Mouse (Mus musculus) lung, adult 2 months (tissue): ENCODE measurements around the gene Atp6v0b. TPM values are rescaled to one million over a fixed set of nuclear protein-coding genes. Genes with fewer than 3 reads are reported as not detected.

Source experiments
- DNase-seq: peaks from one replicate; pipeline ENCODE4 v3.0.0; 2022
- H3K4me1 ChIP-seq: fragments of 200-500 bp; 2 replicates; pipeline ENCODE4 v1.6.1; 2011; ENCODE audit warnings: low read length; ENCODE audit not compliant: control insufficient read depth, insufficient read depth
- H3K4me3 ChIP-seq: fragments of 200-500 bp; replicated peaks from 2 replicates; pipeline ENCODE3; 2011; ENCODE audit warnings: low read depth, mild to moderate bottlenecking, control low read depth, low read length; ENCODE audit errors: extremely low read depth
- CTCF ChIP-seq: fragments of 200-500 bp; IDR thresholded peaks from 2 replicates; pipeline ENCODE4 v1.5.1; 2011; ENCODE audit warnings: mild to moderate bottlenecking, low read length, control low read depth; ENCODE audit not compliant: insufficient read depth
- POLR2A ChIP-seq: fragments of 200-500 bp; IDR thresholded peaks from 2 replicates; pipeline ENCODE4 v1.6.1; 2011; ENCODE audit warnings: low read depth, mild to moderate bottlenecking, control low read depth, low read length, borderline replicate concordance; ENCODE audit errors: extremely low read depth
- WGBS: fragments of 180-500 bp; shearing (Covaris S2); methylation state at CpG from one replicate; pipeline ENCODE4 v1.1.7; 2018; 5-methylcytosine and 5-hydroxymethylcytosine counted together
- polyA plus RNA-seq: library from polyadenylated mRNA; depleted of rRNA; stranded (reverse); fragments of >200 nt; gene quantifications from 2 replicates; pipeline ENCODE4 v1.2.3, GENCODE M21; 2012

The Atp6v0b gene
- polyA plus RNA-seq, 1 experiment, result 484 TPM

DNA sequence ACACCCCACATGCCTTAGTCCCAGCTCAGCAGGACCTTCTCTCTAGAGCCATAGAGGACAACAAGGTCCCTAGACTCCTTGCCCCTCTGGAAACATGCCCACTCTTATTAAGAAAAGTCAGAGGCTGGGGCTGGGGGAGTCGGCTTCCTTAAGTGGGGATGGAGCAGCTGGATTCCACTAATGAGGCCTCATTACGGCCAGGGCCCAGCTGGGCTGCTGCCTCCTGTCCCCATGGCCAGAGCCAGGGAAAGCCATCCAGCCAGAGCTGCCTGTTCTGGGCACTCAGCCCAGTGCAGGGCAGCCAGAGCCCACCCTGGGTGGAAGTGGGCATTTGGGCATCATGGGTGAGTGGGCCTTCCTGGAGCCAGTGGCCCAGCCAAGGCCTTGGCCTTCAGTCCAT lies 40.1 kb downstream of the Atp6v0b start:
- DNase-seq, result no peak
- WGBS, result 44% methylated on average over 2 of the region's 2 CpGs
- Histone ChIP-seq H3K4me1 (no peaks in the 10 kb centered on the region), H3K4me3 (no peak overlapping the region)
- TF ChIP-seq CTCF, result no peak
- TF ChIP-seq POLR2A, result no peak

GRCm38 (mm10) chr4:117846261-117846660 lies 40.9 kb downstream of the Atp6v0b start:
- Histone ChIP-seq H3K4me1 (no peaks in the 10 kb centered on the region), H3K4me3 (no peak overlapping the region)
- no peak for DNase-seq
- WGBS, result 97% methylated on average over 4 of the region's 4 CpGs
- TF ChIP-seq CTCF, result no peak
- TF ChIP-seq POLR2A, result no peak

- no peak for TF ChIP-seq CTCF
- TF ChIP-seq POLR2A, result no peak
- Histone ChIP-seq H3K4me1 (peaks cover 3% of the 10 kb centered on the region; the same call in 1 of the 2 replicates), H3K4me3 (no peak overlapping the region)
- DNase-seq, result no peak
- WGBS, result 83% methylated on average over 11 of the region's 11 CpGs
Measured at GRCm38 (mm10) chr4:117845316-117845715, 41.8 kb downstream of the Atp6v0b start.

DNA sequence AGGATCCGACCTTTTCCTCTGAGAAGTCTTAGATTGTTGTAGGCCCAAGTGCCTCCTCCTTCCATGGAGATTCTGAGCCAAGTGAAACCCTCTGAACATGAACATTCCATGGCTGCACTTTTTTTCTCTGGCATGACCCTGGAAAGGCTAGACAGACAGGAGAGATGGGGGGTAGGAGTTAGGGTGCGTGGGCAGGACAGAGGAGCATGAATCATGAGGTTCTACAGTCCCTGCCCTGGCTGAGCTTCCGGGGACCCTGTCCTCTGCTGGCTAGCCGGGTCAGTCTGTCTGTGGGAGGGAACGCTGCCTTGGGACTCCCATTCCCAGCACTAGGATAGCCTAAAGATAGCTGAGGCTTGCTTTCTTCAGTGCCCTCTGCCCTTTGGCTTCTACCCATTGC lies 42.7 kb downstream of the Atp6v0b start:
- WGBS, result 73% methylated on average over 5 of the region's 5 CpGs
- no peak overlapping the region for H3K4me3 ChIP-seq
- DNase-seq, result no peak
- no peak for TF ChIP-seq CTCF
- TF ChIP-seq POLR2A, result no peak
- peaks cover 3% of the 10 kb centered on the region; the same call in 1 of the 2 replicates for H3K4me1 ChIP-seq

- no peak for DNase-seq
- TF ChIP-seq POLR2A (no peak), CTCF (no peak)
- WGBS, result 91% methylated on average over 5 of the region's 5 CpGs
- no peak overlapping the region for H3K4me3 ChIP-seq
- peaks cover 3% of the 10 kb centered on the region; the same call in 1 of the 2 replicates for H3K4me1 ChIP-seq
Measured at GRCm38 (mm10) chr4:117843101-117843500, 44.0 kb downstream of the Atp6v0b start.

GRCm38 (mm10) chr4:117841566-117841965 lies 45.6 kb downstream of the Atp6v0b start:
- Histone ChIP-seq H3K4me1 (peaks cover 8% of the 10 kb centered on the region), H3K4me3 (no peak overlapping the region)
- no peak for TF ChIP-seq CTCF
- TF ChIP-seq POLR2A, result no peak
- DNase-seq, result no peak
- 59% methylated on average over 3 of the region's 3 CpGs for WGBS

- H3K4me3 ChIP-seq, result no peak overlapping the region
- TF ChIP-seq POLR2A (no peak), CTCF (no peak)
- 76% methylated on average over 5 of the region's 5 CpGs for WGBS
- H3K4me1 ChIP-seq, result peaks cover 8% of the 10 kb centered on the region
- DNase-seq, result peak; percentile 24
Measured at GRCm38 (mm10) chr4:117840821-117841220, 46.3 kb downstream of the Atp6v0b start.

DNA sequence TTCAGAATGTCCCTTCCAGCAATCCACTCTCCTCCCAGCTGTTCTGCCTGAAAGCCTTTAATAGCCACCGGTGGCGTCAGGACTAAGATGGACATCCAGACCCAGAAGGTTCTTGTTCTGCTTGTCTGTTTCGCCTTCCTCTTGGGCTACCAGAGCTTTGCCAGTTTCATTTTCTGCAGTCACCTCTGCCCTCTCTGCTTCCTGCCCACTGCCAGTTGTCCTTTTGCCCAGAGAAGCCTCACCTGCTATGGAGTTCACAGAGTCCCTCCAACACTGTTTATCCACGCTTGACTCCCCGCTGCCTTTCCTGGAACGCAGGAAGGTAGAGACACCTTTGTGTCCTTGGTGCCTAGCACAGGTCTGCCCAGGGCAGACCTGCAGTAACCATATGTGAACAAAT lies 47.8 kb downstream of the Atp6v0b start:
- no peak for DNase-seq
- 65% methylated on average over 6 of the region's 6 CpGs for WGBS
- Histone ChIP-seq H3K4me3 (no peak overlapping the region), H3K4me1 (peaks cover 8% of the 10 kb centered on the region)
- TF ChIP-seq POLR2A (no peak), CTCF (no peak)

GRCm38 (mm10) chr4:117837271-117837670 lies 49.9 kb downstream of the Atp6v0b start:
- no peak for TF ChIP-seq POLR2A
- no peak for TF ChIP-seq CTCF
- no peak overlapping the region for H3K4me3 ChIP-seq
- H3K4me1 ChIP-seq, result peaks cover 8% of the 10 kb centered on the region
- WGBS, result 56% methylated on average over 4 of the region's 4 CpGs
- no peak for DNase-seq

- no peak for TF ChIP-seq CTCF
- 0 out of 2 replicates have a peak, but pooled peaks have one; percentile 6 for TF ChIP-seq POLR2A
- Histone ChIP-seq H3K4me3 (peak overlapping the region; percentile 81), H3K4me1 (peaks cover 15% of the 10 kb centered on the region)
- DNase-seq, result peak; percentile 92
- WGBS, result under 1% methylated on average over 43 of the region's 48 CpGs
Measured at GRCm38 (mm10) chr4:117836204-117836767, 50.8 kb downstream of the Atp6v0b start.
